Mouse (Mus musculus) cerebellum, postnatal 4 days (tissue): ENCODE results near the gene Flvcr2.
"Not testable (repeated sequence)": the region's sequence is repeated elsewhere in the genome, so short reads cannot be mapped to it uniquely, and the experiment has no call there.

Experiments
- DNase-seq, 2 experiments: peaks; one replicate each; pipeline ENCODE4 v3.0.0; 2022; ENCODE audit warnings: low spot score in 2 of 2, mixed read lengths in 1 of 2

Gene Flvcr2

GRCm38 (mm10) chr12:85745827-85746695 is at the start of gene Flvcr2:
Flvcr2 (plus strand) TSS chr12:85746539.
- peak; percentile 58 to 69 for DNase-seq

- not testable (repeated sequence) for DNase-seq
These were observed 48.2 kb upstream of the Flvcr2 start for GRCm38 (mm10) chr12:85698179-85698578.

GRCm38 (mm10) chr12:85700191-85700841 is 46.0 kb upstream of the Flvcr2 start:
- peak in 1 of 2 experiments; percentile 19 for DNase-seq

GRCm38 (mm10) chr12:85700842-85701223 is 45.5 kb upstream of the Flvcr2 start:
- DNase-seq = no peak

GRCm38 (mm10) chr12:85702166-85703055 is 43.9 kb upstream of the Flvcr2 start:
- DNase-seq = no peak

GRCm38 (mm10) chr12:85703507-85703906 is 42.8 kb upstream of the Flvcr2 start:
- DNase-seq = peak in 1 of 2 experiments; percentile 44

GRCm38 (mm10) chr12:85704566-85704965 is 41.8 kb upstream of the Flvcr2 start:
- DNase-seq = peak in 1 of 2 experiments; percentile 21

- DNase-seq = peak in 1 of 2 experiments; percentile 61
These were observed 41.1 kb upstream of the Flvcr2 start for GRCm38 (mm10) chr12:85705002-85705830.

- no peak for DNase-seq
These were observed 40.4 kb upstream of the Flvcr2 start for GRCm38 (mm10) chr12:85705831-85706530.

- no peak for DNase-seq
These were observed 39.4 kb upstream of the Flvcr2 start for GRCm38 (mm10) chr12:85706906-85707305.

GRCm38 (mm10) chr12:85707391-85707790 is 38.9 kb upstream of the Flvcr2 start:
- DNase-seq = no peak

GRCm38 (mm10) chr12:85708556-85708955 is 37.8 kb upstream of the Flvcr2 start:
- DNase-seq = no peak

- DNase-seq = no peak
These were observed 35.6 kb upstream of the Flvcr2 start for GRCm38 (mm10) chr12:85710695-85711094.

GRCm38 (mm10) chr12:85712587-85712986 is 33.8 kb upstream of the Flvcr2 start:
- no peak for DNase-seq

GRCm38 (mm10) chr12:85714126-85714525 is 32.2 kb upstream of the Flvcr2 start:
- no peak for DNase-seq

GRCm38 (mm10) chr12:85725306-85725705 is 21.0 kb upstream of the Flvcr2 start:
- no peak for DNase-seq

- no peak for DNase-seq
These were observed 19.5 kb upstream of the Flvcr2 start for GRCm38 (mm10) chr12:85726729-85727397.

GRCm38 (mm10) chr12:85728181-85728580 is 18.2 kb upstream of the Flvcr2 start:
- DNase-seq = no peak

- peak; percentile 49 to 72 for DNase-seq
These were observed 17.1 kb upstream of the Flvcr2 start for GRCm38 (mm10) chr12:85729022-85729944.
